Mouse (Mus musculus): ENCODE results near the gene Dhrs3.

Dhrs3 gene

GRCm38 (mm10) chr4:144939847-144940411 is 47.3 kb downstream of the Dhrs3 start:
- no peak for DNase-seq (ENCODE audit: low spot score in 2 of 2)

- no peak for DNase-seq (ENCODE audit: low spot score in 2 of 2)
Measured at GRCm38 (mm10) chr4:144940796-144941462, 48.3 kb downstream of the Dhrs3 start.

- no peak for DNase-seq (ENCODE audit: low spot score in 2 of 2)
Measured at GRCm38 (mm10) chr4:144942433-144942832, 49.8 kb downstream of the Dhrs3 start.

GRCm38 (mm10) chr4:144943273-144943672 is 50.6 kb downstream of the Dhrs3 start:
- no peak for DNase-seq (ENCODE audit: low spot score in 2 of 2)

GRCm38 (mm10) chr4:144947738-144948390 is 55.2 kb downstream of the Dhrs3 start:
- peak; percentile 37 to 55 for DNase-seq (ENCODE audit: low spot score in 2 of 2)

GRCm38 (mm10) chr4:144949441-144950326 is 57.1 kb downstream of the Dhrs3 start:
- peak; percentile 63 to 76 for DNase-seq (ENCODE audit: low spot score in 2 of 2)

GRCm38 (mm10) chr4:144950327-144950711 is 57.7 kb downstream of the Dhrs3 start:
- DNase-seq (ENCODE audit: low spot score in 2 of 2), result no peak

- no peak for DNase-seq (ENCODE audit: low spot score in 2 of 2)
Measured at GRCm38 (mm10) chr4:144950883-144951282, 58.3 kb downstream of the Dhrs3 start.

- no peak for DNase-seq (ENCODE audit: low spot score in 2 of 2)
Measured at GRCm38 (mm10) chr4:144951859-144952258, 59.2 kb downstream of the Dhrs3 start.

- no peak for DNase-seq (ENCODE audit: low spot score in 2 of 2)
Measured at GRCm38 (mm10) chr4:144953421-144953820, 60.8 kb downstream of the Dhrs3 start.

GRCm38 (mm10) chr4:144955863-144956262 is 63.2 kb downstream of the Dhrs3 start:
- DNase-seq (ENCODE audit: low spot score in 2 of 2), result no peak

GRCm38 (mm10) chr4:144956293-144956692 is 63.7 kb downstream of the Dhrs3 start:
- no peak for DNase-seq (ENCODE audit: low spot score in 2 of 2)

- DNase-seq (ENCODE audit: low spot score in 2 of 2), result no peak
Measured at GRCm38 (mm10) chr4:144957186-144957585, 64.6 kb downstream of the Dhrs3 start.

- DNase-seq (ENCODE audit: low spot score in 2 of 2), result no peak
Measured at GRCm38 (mm10) chr4:144957721-144958120, 65.1 kb downstream of the Dhrs3 start.

GRCm38 (mm10) chr4:144960188-144960904 is 67.7 kb downstream of the Dhrs3 start:
- peak in 1 of 2 experiments; percentile 26 for DNase-seq (ENCODE audit: low spot score in 2 of 2)

- DNase-seq (ENCODE audit: low spot score in 2 of 2), result no peak
Measured at GRCm38 (mm10) chr4:144961232-144961631, 68.6 kb downstream of the Dhrs3 start.

GRCm38 (mm10) chr4:144961696-144962095 is 69.1 kb downstream of the Dhrs3 start:
- no peak for DNase-seq (ENCODE audit: low spot score in 2 of 2)

GRCm38 (mm10) chr4:144965255-144965654 is 72.6 kb downstream of the Dhrs3 start:
- no peak for DNase-seq (ENCODE audit: low spot score in 2 of 2)

GRCm38 (mm10) chr4:144968371-144968770 is 75.7 kb downstream of the Dhrs3 start:
- DNase-seq (ENCODE audit: low spot score in 2 of 2), result no peak

GRCm38 (mm10) chr4:144969030-144969429 is 76.4 kb downstream of the Dhrs3 start:
- no peak for DNase-seq (ENCODE audit: low spot score in 2 of 2)

- DNase-seq (ENCODE audit: low spot score in 2 of 2), result peak; percentile 19 to 27
Measured at GRCm38 (mm10) chr4:144971048-144971447, 78.4 kb downstream of the Dhrs3 start.
